Mouse (Mus musculus) stomach, postnatal 0 days (tissue): ENCODE results near the gene Ahrr. TPM values are rescaled to one million over a fixed set of nuclear protein-coding genes. Genes with fewer than 3 reads are reported as not detected.
A peak's percentile ranks its signal among the peaks of the same experiment; 100 is the strongest.

Source experiments
- ATAC-seq: fragments of 200-750 bp; cut with Nextera tagmentation; 2 replicates; pipeline ENCODE4 v1.8.0; 2017; ENCODE audit not compliant: low FRiP score, low TSS enrichment
- DNase-seq: peaks from one replicate; pipeline ENCODE4 v3.0.0-alpha.2; 2016; ENCODE audit warnings: low spot score
- H3K27ac ChIP-seq: fragments of 300-500 bp; sonication (generic); replicated peaks from 2 replicates; pipeline ENCODE4 v1.5.1; 2014; ENCODE audit warnings: mild to moderate bottlenecking, control low read depth
- H3K27me3 ChIP-seq: fragments of 300-500 bp; sonication (generic); 2 replicates; pipeline ENCODE4 v1.6.1; 2014; ENCODE audit warnings: low read length; ENCODE audit not compliant: control insufficient read depth, insufficient read depth
- H3K36me3 ChIP-seq: fragments of 300-500 bp; sonication (generic); 2 replicates; pipeline ENCODE4 v1.6.1; 2014; ENCODE audit warnings: low read length, mixed read lengths; ENCODE audit not compliant: control insufficient read depth, insufficient read depth
- H3K4me1 ChIP-seq: fragments of 300-500 bp; sonication (generic); replicated peaks from 2 replicates; pipeline ENCODE4 v1.6.1; 2014; ENCODE audit warnings: antibody characterized with exemption; ENCODE audit not compliant: control insufficient read depth, insufficient read depth
- H3K4me2 ChIP-seq: fragments of 300-500 bp; sonication (generic); replicated peaks from 2 replicates; pipeline ENCODE4 v1.6.1; 2014; ENCODE audit warnings: low read depth, mild to moderate bottlenecking, control low read depth, moderate library complexity
- H3K4me3 ChIP-seq: fragments of 300-500 bp; sonication (generic); 2 replicates; pipeline ENCODE4 v1.5.1; 2014; ENCODE audit warnings: low read depth, low read length, control low read depth
- H3K9ac ChIP-seq: fragments of 300-500 bp; sonication (generic); 2 replicates; pipeline ENCODE4 v1.6.1; 2014; ENCODE audit warnings: mild to moderate bottlenecking, low read length, control low read depth, mixed read lengths
- H3K9me3 ChIP-seq: fragments of 300-500 bp; sonication (generic); 2 replicates; pipeline ENCODE4 v1.6.1; 2016; ENCODE audit warnings: low read length; ENCODE audit not compliant: control insufficient read depth
- CTCF ChIP-seq: IDR thresholded peaks from 2 replicates; pipeline ENCODE4 v1.5.1; 2016; ENCODE audit warnings: antibody characterized with exemption, low read depth, mild to moderate bottlenecking, moderate library complexity
- EP300 ChIP-seq: optimal IDR thresholded peaks from 2 replicates; pipeline ENCODE3; 2016; ENCODE audit warnings: antibody characterized with exemption
- WGBS: fragments of 180-500 bp; shearing (Covaris S2); extraction: QIAGEN DNeasy Blood & Tissue Kit; methylation state at CpG from one replicate; pipeline ENCODE4 v1.1.7; 2014; 5-methylcytosine and 5-hydroxymethylcytosine counted together
- polyA plus RNA-seq: library from polyadenylated mRNA; unstranded; fragments of >200 nt; fragmentation: Nextera tagmentation; extraction: Ambion mirVana; gene quantifications from 2 replicates; pipeline ENCODE4 v1.2.1, GENCODE M21; 2015

Ahrr gene
- polyA plus RNA-seq, 1 experiment from 2014 or later, result 0.47 TPM

DNA sequence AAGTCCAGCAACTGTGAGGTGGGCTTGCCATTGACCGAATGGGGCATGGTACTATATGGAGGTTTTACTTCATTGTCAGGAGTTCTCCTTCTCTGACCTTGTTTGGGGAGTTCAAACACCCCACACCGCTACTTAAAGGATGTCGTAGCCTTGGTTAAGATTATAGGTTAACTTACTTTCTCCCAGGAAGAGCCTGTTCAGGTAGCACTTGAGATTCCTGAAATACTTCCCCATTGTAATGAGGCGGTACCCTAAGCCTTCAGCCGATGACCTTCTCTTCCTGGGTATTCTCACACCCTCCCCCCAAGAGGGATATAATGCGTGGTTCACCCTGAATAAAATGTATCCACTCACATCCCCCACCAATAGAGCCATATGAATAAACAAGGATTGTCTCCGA is 54.6 kb downstream of the Ahrr start:
- Histone ChIP-seq H3K9me3 (no peaks in the 10 kb centered on the region), H3K27ac (no peak overlapping the region), H3K4me1 (no peaks in the 10 kb centered on the region), H3K36me3 (no peaks in the 10 kb centered on the region), H3K4me3 (no peak overlapping the region), H3K9ac (no peak overlapping the region), H3K4me2 (no peak overlapping the region), H3K27me3 (no peaks in the 10 kb centered on the region)
- WGBS, result 53% methylated on average over 7 of the region's 7 CpGs
- ATAC-seq (no peak), DNase-seq (no peak)
- no peak for TF ChIP-seq CTCF
- TF ChIP-seq EP300, result no peak

DNA sequence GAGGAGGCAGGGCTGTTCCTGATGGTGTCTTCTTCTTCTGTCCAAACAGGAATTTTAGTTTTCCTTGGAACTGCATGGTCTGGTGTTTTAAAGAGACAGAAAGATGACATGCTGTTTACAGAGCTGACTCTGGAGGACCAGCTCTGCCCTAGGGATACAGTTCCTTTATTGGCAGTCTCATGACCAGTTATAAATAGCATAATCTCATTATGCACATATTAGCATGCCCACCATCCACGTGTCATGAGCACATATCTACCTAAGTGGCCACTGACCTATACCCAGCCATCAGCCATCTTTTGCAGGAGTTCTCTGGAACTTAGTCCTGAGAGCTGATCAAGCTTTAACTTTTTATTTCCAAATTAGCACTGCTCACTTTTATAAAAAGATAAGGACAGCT is 71.5 kb downstream of the Ahrr start:
- TF ChIP-seq EP300 (no peak), CTCF (no peak)
- DNase-seq (no peak), ATAC-seq (no peak)
- Histone ChIP-seq H3K4me2 (no peak overlapping the region), H3K27me3 (no peaks in the 10 kb centered on the region), H3K4me3 (no peak overlapping the region), H3K4me1 (no peaks in the 10 kb centered on the region), H3K9ac (no peak overlapping the region), H3K27ac (no peak overlapping the region), H3K9me3 (no peaks in the 10 kb centered on the region), H3K36me3 (no peaks in the 10 kb centered on the region)
- WGBS, result 37% methylated on average over 1 of the region's 1 CpGs

DNA sequence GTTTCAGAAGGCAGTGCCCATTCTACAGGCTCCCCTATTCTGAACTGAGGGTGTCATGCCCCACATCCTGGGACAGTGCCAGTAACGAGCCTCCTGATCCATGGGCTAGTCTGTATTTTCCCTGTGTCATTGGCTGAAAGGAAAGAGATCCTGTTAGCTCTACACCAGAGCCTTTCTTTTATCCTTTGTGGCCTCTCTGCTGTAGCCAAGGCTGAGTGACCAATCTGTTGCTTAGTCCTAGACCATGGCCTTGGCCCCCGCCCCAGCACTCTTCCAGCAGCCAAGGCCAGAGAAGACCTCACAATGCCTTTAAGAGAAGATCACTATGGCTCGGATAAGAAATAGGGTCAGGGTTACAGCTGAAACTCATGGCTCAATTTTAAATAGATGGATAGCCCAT is 73.7 kb downstream of the Ahrr start:
- Histone ChIP-seq H3K27me3 (no peaks in the 10 kb centered on the region), H3K4me1 (no peaks in the 10 kb centered on the region), H3K9me3 (no peaks in the 10 kb centered on the region), H3K9ac (no peak overlapping the region), H3K4me3 (no peak overlapping the region), H3K4me2 (no peak overlapping the region), H3K36me3 (no peaks in the 10 kb centered on the region), H3K27ac (no peak overlapping the region)
- ATAC-seq (no peak), DNase-seq (no peak)
- whole genome bisulfite sequencing, result 74% methylated on average over 3 of the region's 3 CpGs
- no peak for TF ChIP-seq CTCF
- no peak for TF ChIP-seq EP300

DNA sequence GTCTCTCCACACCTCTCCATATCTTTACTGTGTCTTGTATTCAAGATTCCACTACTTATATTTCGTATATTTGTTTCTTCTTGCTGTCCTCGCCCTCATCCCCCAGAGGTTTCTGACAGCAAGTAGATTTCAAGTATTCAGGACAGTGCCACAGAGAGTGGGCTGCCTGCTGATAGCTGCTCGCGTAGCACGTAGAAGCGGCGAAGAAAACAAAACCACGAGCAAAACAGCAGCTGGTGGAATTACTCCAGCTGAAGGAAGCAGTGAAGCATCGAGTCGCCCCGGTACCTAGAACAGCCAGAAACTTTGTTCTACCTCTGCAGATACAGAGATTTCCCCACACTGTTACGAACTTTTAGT is 83.2 kb downstream of the Ahrr start:
- ATAC-seq (0 out of 2 replicates have a peak, but pooled peaks have one; percentile 4), DNase-seq (no peak)
- Histone ChIP-seq H3K4me3 (peak overlapping the region; percentile 82), H3K9ac (peak overlapping the region; percentile 81), H3K4me1 (peaks cover 4% of the 10 kb centered on the region; the same call in 1 of the 2 replicates), H3K27me3 (no peaks in the 10 kb centered on the region), H3K36me3 (no peaks in the 10 kb centered on the region), H3K4me2 (peak overlapping the region; percentile 66), H3K9me3 (no peaks in the 10 kb centered on the region), H3K27ac (peak overlapping the region; percentile 93)
- WGBS, result 17% methylated on average over 12 of the region's 12 CpGs
- TF ChIP-seq EP300, result no peak
- TF ChIP-seq CTCF, result no peak

DNA sequence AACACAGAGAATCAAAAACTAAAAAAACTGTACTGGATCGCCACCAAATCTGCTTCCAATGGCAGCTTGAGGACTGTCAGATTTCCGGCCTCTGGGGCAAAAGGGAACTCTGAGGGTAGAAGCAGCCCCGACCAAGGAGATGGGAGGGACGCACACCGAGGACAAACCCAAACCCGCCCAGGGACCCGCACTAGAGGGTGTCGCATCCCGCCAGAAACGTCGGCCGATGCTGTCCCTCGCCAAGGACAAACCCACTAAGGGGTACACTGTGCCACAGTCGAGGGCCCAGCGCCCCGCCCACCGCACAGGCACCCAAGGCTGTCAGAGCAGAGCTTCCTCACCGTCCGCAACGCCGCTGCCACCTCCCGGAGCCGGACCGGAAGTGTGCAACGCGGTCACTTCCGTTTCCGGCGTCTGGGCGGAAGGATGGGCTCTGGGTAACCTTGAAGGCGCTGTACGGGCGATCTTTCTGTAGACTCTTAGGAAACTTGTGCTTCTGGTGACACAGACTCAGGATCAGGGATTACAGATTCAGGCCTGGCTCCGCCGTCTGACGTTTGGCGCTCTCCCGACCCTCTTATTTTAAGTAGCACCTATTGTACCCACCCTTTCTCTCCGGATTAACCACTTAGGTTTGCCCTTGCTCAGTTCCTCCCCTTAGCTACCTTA is 83.7 kb downstream of the Ahrr start, which contains the start of gene Exoc3:
Gene Exoc3 (minus strand): TSS at position 416 of the 669 bp plus-strand sequence.
- Histone ChIP-seq H3K9ac (peak within 1 kb of the TSS; percentile 81), H3K36me3 (peaks cover 3% of the 10 kb centered on the region), H3K9me3 (no peaks in the 10 kb centered on the region), H3K27ac (peak within 1 kb of the TSS; percentile 93), H3K4me1 (peaks cover 4% of the 10 kb centered on the region; the same call in 1 of the 2 replicates), H3K4me3 (peak within 1 kb of the TSS; percentile 82), H3K4me2 (peak within 1 kb of the TSS; percentile 66), H3K27me3 (no peaks in the 10 kb centered on the region)
- TF ChIP-seq CTCF, result no peak
- TF ChIP-seq EP300, result no peak
- DNase-seq (peak; percentile 90), ATAC-seq (peak; percentile 98)
- WGBS, result under 1% methylated on average over 39 of the region's 39 CpGs

DNA sequence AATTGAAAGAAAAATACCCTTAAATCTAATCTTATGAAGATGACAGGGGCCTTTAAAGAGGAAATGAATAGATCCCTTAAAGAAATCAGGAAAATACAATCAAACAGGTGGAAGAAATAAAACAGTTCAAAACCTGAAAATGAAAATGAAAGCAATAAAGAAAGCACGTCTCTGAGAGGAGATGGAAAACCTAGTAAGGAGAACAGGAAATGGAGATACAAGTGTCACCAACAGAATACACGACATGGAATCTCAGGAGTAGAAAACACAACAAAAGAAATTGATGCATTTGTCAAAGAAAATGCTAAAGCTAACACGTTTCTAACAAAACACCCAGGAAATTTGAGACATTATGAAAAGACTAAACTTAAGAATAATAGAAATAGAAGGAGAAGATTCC is 95.7 kb downstream of the Ahrr start:
- no peaks in the 10 kb centered on the region for H3K9me3 ChIP-seq
- no peaks in the 10 kb centered on the region for H3K27me3 ChIP-seq
- no peak for ATAC-seq
- no peaks in the 10 kb centered on the region for H3K4me1 ChIP-seq
- no peak overlapping the region for H3K9ac ChIP-seq
- TF ChIP-seq CTCF (no peak), EP300 (no peak)
- H3K36me3 ChIP-seq, result peaks cover 25% of the 10 kb centered on the region
- 75% methylated on average over 3 of the region's 3 CpGs for WGBS
- no peak overlapping the region for H3K4me3 ChIP-seq
- no peak overlapping the region for H3K27ac ChIP-seq
- no peak overlapping the region for H3K4me2 ChIP-seq
- DNase-seq, result no peak
